Mouse (Mus musculus): ENCODE measurements around the gene Parn. TPM values are rescaled to one million over a fixed set of nuclear protein-coding genes. Genes with fewer than 3 reads are reported as not detected.
A peak's percentile ranks its signal among the peaks of the same experiment; 100 is the strongest.

Gene Parn
- polyA plus RNA-seq, 1 experiment from 2014 or later = 41.8 TPM

- ATAC-seq (ENCODE audit: insufficient number of reproducible peaks, insufficient read depth, low FRiP score, low TSS enrichment, low read depth) = no peak
- 77% methylated on average over 4 of the region's 4 CpGs for WGBS
- H3K27ac ChIP-seq = no peak overlapping the region
- no peak overlapping the region for H3K4me2 ChIP-seq
- H3K36me3 ChIP-seq = peaks cover 35% of the 10 kb centered on the region
- no peaks in the 10 kb centered on the region for H3K4me1 ChIP-seq
- no peak overlapping the region for H3K9ac ChIP-seq
- no peaks in the 10 kb centered on the region for H3K27me3 ChIP-seq
- peaks cover 17% of the 10 kb centered on the region for H3K9me3 ChIP-seq
- no peak overlapping the region for H3K4me3 ChIP-seq
Measured at GRCm38 (mm10) chr16:13541816-13542215, 126.2 kb downstream of the Parn start.

GRCm38 (mm10) chr16:13541121-13541747 lies 126.7 kb downstream of the Parn start:
- H3K4me3 ChIP-seq = no peak overlapping the region
- H3K27ac ChIP-seq = no peak overlapping the region
- no peaks in the 10 kb centered on the region for H3K4me1 ChIP-seq
- peaks cover 11% of the 10 kb centered on the region for H3K9me3 ChIP-seq
- no peak overlapping the region for H3K4me2 ChIP-seq
- no peak for ATAC-seq (ENCODE audit: insufficient number of reproducible peaks, insufficient read depth, low FRiP score, low TSS enrichment, low read depth)
- H3K27me3 ChIP-seq = no peaks in the 10 kb centered on the region
- peaks cover 30% of the 10 kb centered on the region for H3K36me3 ChIP-seq
- no peak overlapping the region for H3K9ac ChIP-seq
- WGBS = 81% methylated on average over 15 of the region's 15 CpGs

GRCm38 (mm10) chr16:13538933-13539648 lies 128.9 kb downstream of the Parn start:
- no peak overlapping the region for H3K27ac ChIP-seq
- no peak overlapping the region for H3K4me2 ChIP-seq
- H3K4me1 ChIP-seq = no peaks in the 10 kb centered on the region
- H3K27me3 ChIP-seq = no peaks in the 10 kb centered on the region
- no peak for ATAC-seq (ENCODE audit: insufficient number of reproducible peaks, insufficient read depth, low FRiP score, low TSS enrichment, low read depth)
- 75% methylated on average over 9 of the region's 9 CpGs for WGBS
- no peaks in the 10 kb centered on the region for H3K9me3 ChIP-seq
- no peak overlapping the region for H3K9ac ChIP-seq
- no peak overlapping the region for H3K4me3 ChIP-seq
- H3K36me3 ChIP-seq = peaks cover 16% of the 10 kb centered on the region

GRCm38 (mm10) chr16:13538213-13538932 lies 129.6 kb downstream of the Parn start:
- Histone ChIP-seq H3K4me2 (no peak overlapping the region), H3K9me3 (no peaks in the 10 kb centered on the region), H3K27ac (no peak overlapping the region), H3K4me3 (no peak overlapping the region), H3K36me3 (peaks cover 16% of the 10 kb centered on the region), H3K4me1 (no peaks in the 10 kb centered on the region), H3K9ac (no peak overlapping the region), H3K27me3 (no peaks in the 10 kb centered on the region)
- ATAC-seq (ENCODE audit: insufficient number of reproducible peaks, insufficient read depth, low FRiP score, low TSS enrichment, low read depth) = no peak
- WGBS = 55% methylated on average over 13 of the region's 13 CpGs

GRCm38 (mm10) chr16:13536404-13536803 lies 131.6 kb downstream of the Parn start:
- Histone ChIP-seq H3K4me3 (no peak overlapping the region), H3K4me2 (no peak overlapping the region), H3K9ac (no peak overlapping the region), H3K9me3 (no peaks in the 10 kb centered on the region), H3K27me3 (no peaks in the 10 kb centered on the region), H3K4me1 (no peaks in the 10 kb centered on the region), H3K27ac (no peak overlapping the region), H3K36me3 (peaks cover 16% of the 10 kb centered on the region)
- 77% methylated on average over 7 of the region's 7 CpGs for WGBS
- ATAC-seq (ENCODE audit: insufficient number of reproducible peaks, insufficient read depth, low FRiP score, low TSS enrichment, low read depth) = no peak

GRCm38 (mm10) chr16:13535856-13536255 lies 132.1 kb downstream of the Parn start:
- WGBS = 76% methylated on average over 12 of the region's 12 CpGs
- Histone ChIP-seq H3K9me3 (no peaks in the 10 kb centered on the region), H3K36me3 (peaks cover 16% of the 10 kb centered on the region), H3K4me1 (no peaks in the 10 kb centered on the region), H3K27ac (no peak overlapping the region), H3K27me3 (no peaks in the 10 kb centered on the region), H3K4me3 (no peak overlapping the region), H3K4me2 (no peak overlapping the region), H3K9ac (no peak overlapping the region)
- no peak for ATAC-seq (ENCODE audit: insufficient number of reproducible peaks, insufficient read depth, low FRiP score, low TSS enrichment, low read depth)

- no peaks in the 10 kb centered on the region for H3K27me3 ChIP-seq
- H3K27ac ChIP-seq = no peak overlapping the region
- H3K9me3 ChIP-seq = no peaks in the 10 kb centered on the region
- no peak overlapping the region for H3K4me2 ChIP-seq
- ATAC-seq (ENCODE audit: insufficient number of reproducible peaks, insufficient read depth, low FRiP score, low TSS enrichment, low read depth) = no peak
- no peaks in the 10 kb centered on the region for H3K4me1 ChIP-seq
- peaks cover 6% of the 10 kb centered on the region for H3K36me3 ChIP-seq
- H3K9ac ChIP-seq = no peak overlapping the region
- H3K4me3 ChIP-seq = no peak overlapping the region
Measured at GRCm38 (mm10) chr16:13532840-13533239, 135.1 kb downstream of the Parn start.

- H3K9ac ChIP-seq = no peak overlapping the region
- H3K4me3 ChIP-seq = no peak overlapping the region
- no peak overlapping the region for H3K27ac ChIP-seq
- H3K27me3 ChIP-seq = no peaks in the 10 kb centered on the region
- H3K4me1 ChIP-seq = no peaks in the 10 kb centered on the region
- H3K4me2 ChIP-seq = no peak overlapping the region
- no peaks in the 10 kb centered on the region for H3K9me3 ChIP-seq
- no peaks in the 10 kb centered on the region for H3K36me3 ChIP-seq
- no peak for ATAC-seq (ENCODE audit: insufficient number of reproducible peaks, insufficient read depth, low FRiP score, low TSS enrichment, low read depth)
- WGBS = 89% methylated on average over 5 of the region's 5 CpGs
Measured at GRCm38 (mm10) chr16:13531279-13531678, 136.7 kb downstream of the Parn start.

GRCm38 (mm10) chr16:13521359-13521758 lies 146.6 kb downstream of the Parn start:
- WGBS = 63% methylated on average over 6 of the region's 6 CpGs
- Histone ChIP-seq H3K27me3 (no peaks in the 10 kb centered on the region), H3K4me3 (no peak overlapping the region), H3K36me3 (no peaks in the 10 kb centered on the region), H3K27ac (no peak overlapping the region), H3K4me1 (no peaks in the 10 kb centered on the region), H3K4me2 (no peak overlapping the region), H3K9ac (no peak overlapping the region), H3K9me3 (no peaks in the 10 kb centered on the region)
- ATAC-seq (ENCODE audit: insufficient number of reproducible peaks, insufficient read depth, low FRiP score, low TSS enrichment, low read depth) = 0 out of 2 replicates have a peak, but pooled peaks have one; percentile 32

- no peak overlapping the region for H3K4me3 ChIP-seq
- no peaks in the 10 kb centered on the region for H3K9me3 ChIP-seq
- WGBS = 85% methylated on average over 6 of the region's 6 CpGs
- no peaks in the 10 kb centered on the region for H3K36me3 ChIP-seq
- no peak overlapping the region for H3K4me2 ChIP-seq
- H3K27ac ChIP-seq = no peak overlapping the region
- ATAC-seq (ENCODE audit: insufficient number of reproducible peaks, insufficient read depth, low FRiP score, low TSS enrichment, low read depth) = no peak
- no peak overlapping the region for H3K9ac ChIP-seq
- H3K27me3 ChIP-seq = no peaks in the 10 kb centered on the region
- no peaks in the 10 kb centered on the region for H3K4me1 ChIP-seq
Measured at GRCm38 (mm10) chr16:13520301-13520700, 147.7 kb downstream of the Parn start.

GRCm38 (mm10) chr16:13516214-13516613 lies 151.8 kb downstream of the Parn start:
- no peaks in the 10 kb centered on the region for H3K36me3 ChIP-seq

GRCm38 (mm10) chr16:13515524-13515923 lies 152.4 kb downstream of the Parn start:
- Histone ChIP-seq H3K9ac (no peak overlapping the region), H3K27ac (no peak overlapping the region), H3K4me2 (no peak overlapping the region), H3K9me3 (no peaks in the 10 kb centered on the region), H3K4me1 (no peaks in the 10 kb centered on the region), H3K27me3 (no peaks in the 10 kb centered on the region), H3K4me3 (no peak overlapping the region), H3K36me3 (no peaks in the 10 kb centered on the region)
- WGBS = 84% methylated on average over 7 of the region's 7 CpGs
- ATAC-seq (ENCODE audit: insufficient number of reproducible peaks, insufficient read depth, low FRiP score, low TSS enrichment, low read depth) = no peak

More at GRCm38 (mm10) chr16:13516214-13516613, 151.8 kb downstream of the Parn start:
- Histone ChIP-seq H3K27me3 (no peaks in the 10 kb centered on the region), H3K4me1 (no peaks in the 10 kb centered on the region), H3K4me3 (no peak overlapping the region), H3K9ac (no peak overlapping the region), H3K9me3 (no peaks in the 10 kb centered on the region), H3K27ac (no peak overlapping the region), H3K4me2 (no peak overlapping the region)
- ATAC-seq (ENCODE audit: insufficient number of reproducible peaks, insufficient read depth, low FRiP score, low TSS enrichment, low read depth) = no peak
- 57% methylated on average over 3 of the region's 3 CpGs for WGBS
